Mouse (Mus musculus) intestine, embryonic 15.5 days (tissue): ENCODE measurements around the gene Itprid2. TPM values are rescaled to one million over a fixed set of nuclear protein-coding genes. Genes with fewer than 3 reads are reported as not detected.
"Not testable (repeated sequence)": the region's sequence is repeated elsewhere in the genome, so short reads cannot be mapped to it uniquely, and the experiment has no call there.

ENCODE experiments used
- ATAC-seq: fragments of 200-750 bp; cut with Nextera tagmentation; 2 replicates; pipeline ENCODE4 v1.8.0; 2017; ENCODE audit warnings: moderate TSS enrichment, moderate library complexity
- H3K27ac ChIP-seq: fragments of 300-500 bp; sonication (generic); 2 replicates; pipeline ENCODE4 v1.5.1; 2015; ENCODE audit warnings: mild to moderate bottlenecking, inconsistent platforms
- H3K27me3 ChIP-seq: fragments of 300-500 bp; sonication (generic); replicated peaks from 2 replicates; pipeline ENCODE4 v1.6.1; 2015; ENCODE audit warnings: inconsistent platforms
- H3K36me3 ChIP-seq: fragments of 300-500 bp; sonication (generic); 2 replicates; pipeline ENCODE4 v1.6.1; 2015; ENCODE audit warnings: inconsistent platforms
- H3K4me1 ChIP-seq: fragments of 300-500 bp; sonication (generic); replicated peaks from 2 replicates; pipeline ENCODE4 v1.6.1; 2015; ENCODE audit warnings: inconsistent platforms
- H3K4me2 ChIP-seq: fragments of 300-500 bp; sonication (generic); replicated peaks from 2 replicates; pipeline ENCODE4 v1.6.1; 2015; ENCODE audit warnings: mild to moderate bottlenecking, inconsistent platforms
- H3K4me3 ChIP-seq: fragments of 300-500 bp; sonication (generic); replicated peaks from 2 replicates; pipeline ENCODE4 v1.5.1; 2015; ENCODE audit warnings: inconsistent platforms
- H3K9ac ChIP-seq: fragments of 300-500 bp; sonication (generic); 2 replicates; pipeline ENCODE4 v1.6.1; 2015; ENCODE audit warnings: inconsistent platforms
- H3K9me3 ChIP-seq: fragments of 300-500 bp; sonication (generic); 2 replicates; pipeline ENCODE4 v1.6.1; 2016; ENCODE audit warnings: inconsistent platforms
- WGBS: fragments of 180-500 bp; shearing (Covaris S2); methylation state at CpG from one replicate; pipeline ENCODE4 v1.1.7; 2015; 5-methylcytosine and 5-hydroxymethylcytosine counted together
- polyA plus RNA-seq: library from polyadenylated mRNA; unstranded; fragments of >200 nt; fragmentation: Nextera tagmentation; extraction: Ambion mirVana; gene quantifications from 2 replicates; pipeline ENCODE4 v1.2.1, GENCODE M21; 2015

Gene Itprid2
- polyA plus RNA-seq, result 19.5 and 20.5 TPM in 2 replicates

DNA sequence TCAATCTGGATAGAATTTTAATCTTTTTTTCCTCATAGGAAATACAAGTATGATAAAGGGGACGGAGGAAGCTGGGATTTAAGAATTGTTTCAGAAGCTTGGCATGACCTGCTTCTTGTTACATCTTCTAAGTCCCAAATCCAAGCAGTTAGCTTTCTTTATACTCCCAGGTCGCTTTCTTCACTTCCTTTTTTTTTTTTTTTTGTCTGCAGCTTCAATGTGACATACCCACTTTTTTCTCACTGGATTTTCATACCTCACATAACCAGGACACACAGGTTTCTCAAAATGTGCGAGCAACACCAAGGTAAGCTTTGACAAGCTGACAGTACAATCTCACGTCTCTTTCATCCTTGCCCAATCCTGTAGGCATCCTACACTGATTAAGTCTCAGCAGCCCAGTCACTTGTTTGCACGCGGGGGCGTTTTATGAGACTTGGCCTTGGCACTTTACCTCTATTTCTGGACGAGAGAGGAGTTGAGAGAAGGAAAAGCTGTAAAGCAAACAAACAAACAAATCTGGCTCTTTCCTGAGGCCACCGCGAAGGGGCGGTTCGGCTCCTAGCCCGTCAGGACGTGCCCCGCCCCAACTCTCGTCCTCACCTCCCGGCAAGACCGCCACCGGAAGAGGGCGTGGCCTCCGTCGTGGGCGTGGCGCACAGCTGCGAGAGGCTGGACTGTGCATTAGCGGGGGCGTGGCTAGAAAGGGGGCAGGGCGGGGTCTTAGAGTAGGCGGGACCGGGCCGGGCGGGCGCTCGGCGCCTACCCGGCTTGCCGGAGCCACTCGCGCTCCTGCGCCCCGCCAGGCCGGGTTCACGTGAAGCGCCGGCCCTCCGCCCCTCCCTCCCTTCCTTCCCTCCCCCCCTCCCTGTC, at the start of gene Itprid2:
TSS of gene Itprid2 (plus strand) at position 825 of the 873 bp plus-strand sequence.
- ATAC-seq, result peak; percentile 99
- Histone ChIP-seq H3K9me3 (no peaks in the 10 kb centered on the region), H3K9ac (peak within 1 kb of the TSS; percentile 93), H3K4me2 (peak within 1 kb of the TSS; percentile 74), H3K4me1 (peaks cover 6% of the 10 kb centered on the region; the same call in 1 of the 2 replicates), H3K27me3 (no peaks in the 10 kb centered on the region), H3K36me3 (no peaks in the 10 kb centered on the region), H3K27ac (peak within 1 kb of the TSS; percentile 76), H3K4me3 (peak within 1 kb of the TSS; percentile 62)
- 3% methylated on average over 46 of the region's 46 CpGs for WGBS

DNA sequence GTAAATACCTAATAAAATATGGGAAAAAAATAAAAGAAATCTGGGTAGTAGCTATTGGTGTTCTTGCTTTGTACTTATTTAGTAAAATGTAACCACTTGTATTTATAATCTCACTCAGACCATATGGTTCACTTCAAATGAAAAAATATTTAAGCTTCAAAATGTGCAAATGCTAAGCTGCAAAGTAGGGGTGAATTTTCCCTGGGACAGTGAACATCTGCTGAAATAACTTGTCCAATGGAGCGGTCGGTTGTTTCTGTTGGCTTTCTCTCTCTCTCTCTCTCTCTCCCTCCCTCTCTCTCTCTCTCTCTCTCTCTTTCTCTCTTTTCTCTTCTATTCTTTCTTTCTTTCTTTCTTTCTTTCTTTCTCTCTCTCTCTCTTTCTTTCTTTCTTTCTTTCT, 39.0 kb upstream of the Itprid2 start:
- no peaks in the 10 kb centered on the region for H3K36me3 ChIP-seq
- peaks cover 3% of the 10 kb centered on the region; the same call in 1 of the 2 replicates for H3K4me1 ChIP-seq
- H3K4me3 ChIP-seq, result no peak overlapping the region
- H3K27me3 ChIP-seq, result no peaks in the 10 kb centered on the region
- H3K27ac ChIP-seq, result no peak overlapping the region
- H3K9ac ChIP-seq, result no peak overlapping the region
- ATAC-seq, result no peak
- H3K4me2 ChIP-seq, result no peak overlapping the region
- 50% methylated on average over 2 of the region's 2 CpGs for WGBS
- no peaks in the 10 kb centered on the region for H3K9me3 ChIP-seq

DNA sequence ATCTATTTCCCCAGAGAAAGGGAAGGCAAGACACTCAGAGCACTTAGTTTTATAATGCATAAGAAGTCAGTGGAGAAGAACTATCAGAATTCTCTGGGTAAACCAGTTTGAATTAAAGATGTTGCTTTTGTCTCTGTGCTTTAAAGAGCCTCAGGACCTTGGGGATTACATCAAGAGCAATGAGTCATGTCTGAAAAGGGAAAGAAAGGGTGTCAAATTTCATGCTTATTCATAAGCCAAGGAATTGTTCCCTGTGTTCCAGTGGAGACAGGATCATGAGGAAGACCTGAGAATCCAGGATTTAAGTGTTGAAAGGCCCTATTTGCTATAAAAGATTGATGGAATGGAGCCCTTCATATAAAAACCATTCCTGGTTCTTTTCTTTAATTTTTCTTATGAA, 38.1 kb upstream of the Itprid2 start:
- Histone ChIP-seq H3K4me1 (peaks cover 10% of the 10 kb centered on the region; the same call in 1 of the 2 replicates), H3K27me3 (no peaks in the 10 kb centered on the region), H3K9ac (no peak overlapping the region), H3K27ac (no peak overlapping the region; the same call in 1 of the 2 replicates), H3K4me2 (no peak overlapping the region), H3K36me3 (no peaks in the 10 kb centered on the region), H3K9me3 (no peaks in the 10 kb centered on the region), H3K4me3 (no peak overlapping the region)
- ATAC-seq, result no peak

DNA sequence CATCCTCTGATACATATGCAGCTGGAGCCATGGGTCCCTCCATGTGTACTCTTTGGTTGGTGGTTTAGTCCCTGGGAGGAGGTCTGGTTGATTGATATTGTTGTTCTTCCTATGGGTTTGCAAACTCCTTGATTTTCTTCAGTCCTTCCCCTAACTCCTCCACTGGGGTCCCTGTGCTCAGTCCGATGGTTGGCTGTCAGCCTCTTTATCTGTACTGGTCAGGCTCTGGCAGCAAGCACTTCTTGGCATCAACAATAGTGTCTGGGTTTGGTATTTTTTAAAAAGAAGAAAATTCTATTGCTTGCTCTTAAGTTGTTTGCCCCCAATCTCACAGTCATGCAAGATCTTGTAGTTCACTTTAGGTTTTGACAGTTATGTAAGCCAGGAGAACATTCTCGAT, 34.0 kb upstream of the Itprid2 start:
- H3K4me1 ChIP-seq, H3K9me3 ChIP-seq, H3K36me3 ChIP-seq, H3K27me3 ChIP-seq, H3K4me2 ChIP-seq, H3K27ac ChIP-seq, H3K9ac ChIP-seq, H3K4me3 ChIP-seq, ATAC-seq: not testable (repeated sequence)
- WGBS, result 39% methylated on average over 2 of the region's 2 CpGs

DNA sequence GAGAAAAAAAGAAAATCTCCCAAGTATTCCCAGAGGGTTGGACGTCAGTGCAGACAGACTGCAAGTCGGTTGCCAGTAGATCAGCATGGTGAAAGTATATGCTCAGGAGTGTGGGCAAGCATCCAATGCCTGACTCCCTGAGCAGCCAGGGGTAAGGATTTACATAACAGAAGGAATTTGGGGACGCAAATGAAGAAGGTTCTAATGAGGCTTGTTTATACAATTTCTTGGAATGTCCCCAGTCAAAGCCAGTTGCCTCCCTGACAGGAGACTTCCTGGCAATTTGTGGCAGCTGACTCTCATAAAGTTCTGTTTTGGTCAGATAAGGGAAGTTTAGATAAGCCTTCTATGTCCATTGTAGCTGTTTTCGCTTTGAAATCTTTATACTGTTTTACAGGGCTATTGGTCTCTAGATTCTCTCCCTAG, 33.4 kb upstream of the Itprid2 start:
- Histone ChIP-seq H3K4me2 (no peak overlapping the region), H3K36me3 (no peaks in the 10 kb centered on the region), H3K27me3 (no peaks in the 10 kb centered on the region), H3K9me3 (no peaks in the 10 kb centered on the region), H3K9ac (no peak overlapping the region), H3K27ac (peak overlapping the region; percentile 2; the same call in 1 of the 2 replicates), H3K4me3 (no peak overlapping the region), H3K4me1 (peaks cover 10% of the 10 kb centered on the region; the same call in 1 of the 2 replicates)
- 18% methylated on average over 4 of the region's 4 CpGs for WGBS
- ATAC-seq, result peak; percentile 60

DNA sequence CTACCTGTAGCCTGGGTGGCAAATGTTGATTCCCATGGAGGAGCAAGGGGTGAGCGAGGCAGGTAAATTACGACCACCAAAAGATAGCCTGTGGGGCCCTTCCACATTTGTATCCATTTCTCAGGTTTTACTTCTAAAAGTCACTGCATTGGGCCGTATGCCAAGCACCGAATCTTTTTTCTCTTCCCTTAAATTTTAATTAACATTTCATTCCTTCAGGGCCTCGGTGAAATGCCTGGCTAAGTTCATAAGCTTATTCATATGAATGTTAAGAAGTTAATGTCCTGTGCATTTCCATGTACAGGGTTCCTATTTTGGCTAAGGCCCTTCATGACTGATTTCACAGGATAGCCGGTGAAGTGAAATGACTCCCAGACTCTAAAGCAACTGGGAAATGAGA, 32.8 kb upstream of the Itprid2 start:
- Histone ChIP-seq H3K4me3 (no peak overlapping the region), H3K4me2 (no peak overlapping the region), H3K36me3 (no peaks in the 10 kb centered on the region), H3K27ac (peak overlapping the region; percentile 2; the same call in 1 of the 2 replicates), H3K9ac (no peak overlapping the region), H3K9me3 (no peaks in the 10 kb centered on the region), H3K4me1 (peaks cover 10% of the 10 kb centered on the region; the same call in 1 of the 2 replicates), H3K27me3 (no peaks in the 10 kb centered on the region)
- WGBS, result 77% methylated on average over 6 of the region's 6 CpGs
- ATAC-seq, result no peak

DNA sequence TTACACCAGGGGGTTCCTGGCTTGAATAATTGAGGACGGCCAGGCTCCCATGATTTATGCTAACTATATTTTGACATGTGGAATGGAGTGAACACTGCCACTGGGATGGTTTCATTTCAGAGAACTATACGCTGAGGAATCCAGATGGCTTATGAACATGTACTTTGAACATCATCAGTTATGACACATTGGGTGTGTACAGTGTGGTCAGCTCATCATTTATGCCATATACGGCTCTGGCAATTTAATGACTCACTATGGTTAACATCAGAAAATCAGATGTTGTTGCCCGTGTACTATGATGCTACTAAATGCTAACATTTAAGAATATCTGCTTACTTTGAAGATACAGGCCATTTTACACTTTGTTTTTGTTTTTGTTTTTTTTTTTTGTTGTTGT, 31.8 kb upstream of the Itprid2 start:
- H3K4me1 ChIP-seq, result peaks cover 10% of the 10 kb centered on the region; the same call in 1 of the 2 replicates
- no peak overlapping the region for H3K4me3 ChIP-seq
- no peak overlapping the region for H3K4me2 ChIP-seq
- no peaks in the 10 kb centered on the region for H3K9me3 ChIP-seq
- ATAC-seq, result peak; percentile 45; the same call in 1 of the 2 replicates
- H3K27ac ChIP-seq, result no peak overlapping the region
- H3K27me3 ChIP-seq, result no peaks in the 10 kb centered on the region
- no peaks in the 10 kb centered on the region for H3K36me3 ChIP-seq
- no peak overlapping the region for H3K9ac ChIP-seq
- 79% methylated on average over 4 of the region's 4 CpGs for WGBS

DNA sequence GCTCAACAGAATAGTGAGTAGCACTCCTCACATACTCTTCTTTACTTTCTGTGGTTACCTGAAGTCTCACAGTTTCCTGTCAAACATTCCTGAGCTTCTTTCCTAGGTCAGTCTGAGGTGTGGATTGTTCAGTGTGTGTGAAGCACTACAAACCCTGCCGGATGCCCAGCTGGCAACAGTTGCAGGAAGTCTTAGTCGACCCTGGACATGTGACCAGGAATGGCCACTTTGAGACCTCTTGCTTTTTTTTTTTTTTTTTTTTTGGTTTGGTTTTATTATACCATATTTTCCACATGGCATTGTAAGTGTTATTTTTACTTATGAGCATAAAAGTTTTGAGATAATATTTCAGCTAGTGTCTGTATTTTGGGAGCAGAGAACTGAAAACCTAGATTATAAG, 29.1 kb upstream of the Itprid2 start:
- no peaks in the 10 kb centered on the region for H3K9me3 ChIP-seq
- 58% methylated on average over 2 of the region's 2 CpGs for WGBS

DNA sequence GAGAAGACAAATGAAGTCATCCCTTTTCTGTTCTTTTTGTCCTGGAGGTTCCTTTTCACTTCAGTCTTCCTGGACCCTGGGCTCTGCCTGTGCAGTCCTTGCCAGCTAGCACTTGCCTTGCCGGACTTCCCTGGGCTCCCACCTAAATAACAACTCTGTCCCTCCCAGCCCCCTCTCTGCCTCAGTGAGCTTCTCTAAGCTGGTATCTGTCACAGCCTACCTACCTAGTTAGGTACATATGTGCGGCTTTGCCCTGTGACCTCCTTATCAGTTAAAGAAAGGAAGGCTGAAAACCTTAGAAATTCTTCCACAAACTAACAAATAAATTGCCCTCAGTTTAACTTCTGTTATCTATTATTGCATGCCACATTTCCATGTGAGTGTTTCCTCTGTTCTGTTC, 28.0 kb upstream of the Itprid2 start:
- Histone ChIP-seq H3K9me3 (no peaks in the 10 kb centered on the region), H3K36me3 (no peaks in the 10 kb centered on the region), H3K4me1 (no peaks in the 10 kb centered on the region; the same call in 1 of the 2 replicates), H3K9ac (no peak overlapping the region), H3K27ac (no peak overlapping the region), H3K4me2 (no peak overlapping the region), H3K27me3 (no peaks in the 10 kb centered on the region), H3K4me3 (no peak overlapping the region)
- no peak for ATAC-seq
- 46% methylated on average over 2 of the region's 2 CpGs for WGBS

More for the DNA sequence above, 29.1 kb upstream of the Itprid2 start:
- no peak overlapping the region for H3K4me3 ChIP-seq
- no peak overlapping the region for H3K4me2 ChIP-seq
- H3K36me3 ChIP-seq, result no peaks in the 10 kb centered on the region
- no peak overlapping the region for H3K9ac ChIP-seq
- peaks cover 8% of the 10 kb centered on the region; the same call in 1 of the 2 replicates for H3K4me1 ChIP-seq
- H3K27ac ChIP-seq, result no peak overlapping the region
- ATAC-seq, result no peak
- no peaks in the 10 kb centered on the region for H3K27me3 ChIP-seq

DNA sequence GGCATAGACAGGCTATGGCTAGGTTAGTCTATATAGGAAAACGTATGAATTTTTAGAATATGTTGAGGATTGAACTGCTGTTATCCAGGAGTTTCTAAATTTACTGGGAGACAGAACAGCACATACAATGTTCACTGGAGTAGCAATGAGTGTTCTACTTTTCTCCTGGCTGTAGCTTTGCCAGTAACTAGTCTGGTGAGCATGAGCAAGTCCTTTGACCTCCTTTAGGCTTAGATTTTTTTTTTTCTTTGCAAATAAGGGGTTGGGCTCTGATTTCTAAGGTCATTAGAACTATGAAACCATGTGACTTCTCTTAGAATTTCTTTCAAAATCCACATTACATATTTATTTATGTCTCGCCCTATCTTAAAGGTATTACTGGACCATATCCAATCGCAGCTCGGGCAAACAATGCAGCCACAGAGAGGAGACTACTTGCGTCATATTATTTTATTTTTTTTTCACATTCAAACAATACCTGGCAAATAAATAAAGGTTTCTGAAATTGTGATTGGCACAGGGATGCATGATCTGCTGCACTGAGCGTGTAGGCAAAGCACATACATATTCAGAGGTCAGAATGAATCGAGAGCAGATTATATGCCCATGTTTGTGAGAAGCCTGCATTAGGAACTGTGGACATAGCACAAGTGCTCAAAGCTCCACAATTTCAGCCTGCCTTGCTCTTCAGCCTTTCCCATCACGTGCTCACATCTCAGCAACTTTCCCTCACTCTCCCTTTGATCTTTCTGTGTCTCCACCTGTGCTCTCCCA, 26.7 kb upstream of the Itprid2 start:
- WGBS, result 78% methylated on average over 8 of the region's 8 CpGs
- Histone ChIP-seq H3K9ac (no peak overlapping the region), H3K36me3 (no peaks in the 10 kb centered on the region), H3K9me3 (no peaks in the 10 kb centered on the region), H3K4me2 (no peak overlapping the region), H3K27me3 (no peaks in the 10 kb centered on the region), H3K27ac (no peak overlapping the region), H3K4me3 (no peak overlapping the region), H3K4me1 (no peaks in the 10 kb centered on the region)
- 0 out of 2 replicates have a peak, but pooled peaks have one; percentile 23 for ATAC-seq

DNA sequence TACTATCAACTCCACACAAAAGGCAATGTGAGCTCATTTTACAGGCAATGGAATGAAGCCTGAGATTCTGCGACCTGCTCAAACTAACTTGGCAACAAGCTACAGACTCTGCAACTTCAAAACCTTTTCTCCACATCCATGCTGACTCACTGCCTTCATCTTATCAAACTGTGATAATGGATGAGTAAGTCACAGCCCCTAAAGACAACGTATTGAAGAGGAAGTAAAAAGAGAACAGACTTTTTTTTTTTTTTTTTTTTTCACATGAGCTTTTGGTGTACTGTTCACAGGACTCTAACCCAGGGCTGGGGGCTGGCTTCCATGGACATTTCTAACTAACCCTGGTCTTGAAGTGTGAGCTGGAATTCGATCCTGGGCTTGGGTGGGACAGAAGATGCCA, 24.3 kb upstream of the Itprid2 start:
- Histone ChIP-seq H3K27ac (no peak overlapping the region), H3K4me1 (no peaks in the 10 kb centered on the region), H3K4me2 (no peak overlapping the region), H3K27me3 (no peaks in the 10 kb centered on the region), H3K9me3 (no peaks in the 10 kb centered on the region), H3K36me3 (no peaks in the 10 kb centered on the region), H3K9ac (no peak overlapping the region), H3K4me3 (no peak overlapping the region)
- peak; percentile 64 for ATAC-seq
- WGBS, result 42% methylated on average over 3 of the region's 3 CpGs

DNA sequence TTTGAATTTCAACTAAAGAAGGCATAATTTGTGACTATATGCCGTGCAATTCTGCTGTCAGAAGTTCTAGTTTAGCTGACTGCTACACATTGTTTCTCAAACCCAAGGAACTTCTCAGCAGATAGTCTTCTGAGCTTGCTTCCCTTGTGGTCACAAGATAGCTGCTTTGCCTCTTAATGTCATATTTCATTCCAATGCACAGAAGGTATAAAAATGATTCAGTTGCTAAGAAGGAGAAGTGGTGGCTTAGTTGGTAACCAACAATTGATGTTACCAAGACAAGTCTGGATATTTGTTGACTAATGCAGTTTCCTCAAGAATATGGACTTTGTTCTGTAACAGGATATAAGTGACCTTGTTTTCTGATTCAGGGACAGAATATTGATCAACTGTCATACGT, 17.0 kb upstream of the Itprid2 start:
- Histone ChIP-seq H3K27ac (no peak overlapping the region), H3K9me3 (no peaks in the 10 kb centered on the region), H3K27me3 (no peaks in the 10 kb centered on the region), H3K4me2 (no peak overlapping the region), H3K36me3 (no peaks in the 10 kb centered on the region), H3K4me1 (0 out of 2 replicates have a peak, but pooled peaks cover 2% of the 10 kb centered on the region), H3K9ac (no peak overlapping the region), H3K4me3 (no peak overlapping the region)
- WGBS, result 66% methylated on average over 2 of the region's 2 CpGs
- ATAC-seq, result no peak
